Comparison of ENCODE assay signal across 17 mouse cellular contexts in genomic region chr4:45522956-45523355, GRCm38 (mm10). TPM values are rescaled to one million over a fixed set of nuclear protein-coding genes. Genes with fewer than 3 reads are reported as not detected.
DNase-seq lines count a peak whose midpoint lies in the region; ATAC-seq and TF ChIP-seq lines count a peak whose summit lies in the region.
"Had no signal": no experiment of that assay in that cellular context is flagged by ENCODE, and none has a peak within 500 bp of the region (broad histone marks: within the 10 kb centered on the region; RNA-seq: fewer than 3 reads in every experiment).

No protein-coding gene starts in this region.

- no peaks in the 10 kb centered on the region for H3K27me3 ChIP-seq in forebrain, embryonic 13.5 days
- no peaks in the 10 kb centered on the region for H3K27me3 ChIP-seq in forebrain, embryonic 14.5 days (replicated peaks; ENCODE audit: control insufficient read depth, insufficient read depth, low read length)
- no peaks in the 10 kb centered on the region; the same call in 1 of the 2 replicates for H3K27me3 ChIP-seq in liver, embryonic 14.5 days (ENCODE audit: control insufficient read depth, insufficient read depth, low read length)
- H3K27me3 ChIP-seq: lung, embryonic 15.5 days; megakaryocyte, embryonic 14.5 days had no signal

- no peak overlapping the region for H3K9ac ChIP-seq in forebrain, embryonic 13.5 days
- no peak overlapping the region for H3K9ac ChIP-seq in forebrain, embryonic 14.5 days (ENCODE audit: low read length)
- H3K9ac ChIP-seq in liver, embryonic 14.5 days (replicated peaks) = peak overlapping the region; percentile 57
- H3K9ac ChIP-seq: lung, embryonic 15.5 days had no signal

- intact Hi-C loops in gastrocnemius, postnatal 36 days (cut with DNase I) = no loop called here

- no peak overlapping the region for H3K27ac ChIP-seq in forebrain, embryonic 13.5 days
- H3K27ac ChIP-seq in forebrain, embryonic 14.5 days (ENCODE audit: low read depth, low read length) = no peak overlapping the region
- H3K27ac ChIP-seq in liver, embryonic 14.5 days = peak overlapping the region; percentile 87
- H3K27ac ChIP-seq: forebrain, embryonic 12.5 days; lung, embryonic 15.5 days had no signal

- TF ChIP-seq CTCF in liver, embryonic 14.5 days (IDR thresholded peaks at IDR 0.05; ENCODE audit: low read depth) = no peak

- no peak for DNase-seq in forebrain, embryonic 14.5 days (ENCODE audit: low spot score)
- DNase-seq in kidney, adult 11 months = peak; percentile 73
- DNase-seq in kidney, postnatal 4 days = no peak
- DNase-seq in kidney, adult 9 months = peak; percentile 85
- DNase-seq in liver, embryonic 14.5 days (ENCODE audit: low read depth in 3 of 3, low spot score in 3 of 3) = no peak
- DNase-seq in cerebellum, adult 9-11 months = no peak
- DNase-seq in gastrocnemius, postnatal 36 days = no peak
- DNase-seq: cerebellum, adult 11-12 months; left cerebral cortex, postnatal 4 days; right cerebral cortex, postnatal 14 days had no signal

- H3K4me3 ChIP-seq in forebrain, embryonic 13.5 days = no peak overlapping the region
- no peak overlapping the region for H3K4me3 ChIP-seq in forebrain, embryonic 14.5 days (ENCODE audit: low read depth, low read length)
- no peak overlapping the region; a peak in 1 of 4 replicates for H3K4me3 ChIP-seq in liver, embryonic 14.5 days (ENCODE audit: insufficient read depth in 1 of 2, low read depth in 2 of 2, low read length in 2 of 2)
- H3K4me3 ChIP-seq: forebrain, embryonic 12.5 days; lung, embryonic 15.5 days; megakaryocyte, embryonic 14.5 days had no signal

- peak overlapping the region; percentile 7; the same call in 1 of the 2 replicates for H3K4me2 ChIP-seq in forebrain, embryonic 13.5 days
- H3K4me2 ChIP-seq in forebrain, embryonic 14.5 days (ENCODE audit: low read length) = no peak overlapping the region
- peak overlapping the region; percentile 74 for H3K4me2 ChIP-seq in liver, embryonic 14.5 days (ENCODE audit: low read depth)
- H3K4me2 ChIP-seq: forebrain, embryonic 12.5 days; lung, embryonic 15.5 days had no signal

- TF ChIP-seq EP300 in liver, embryonic 14.5 days (IDR thresholded peaks at IDR 0.05; ENCODE audit: low read depth) = no peak

- no peaks in the 10 kb centered on the region for H3K9me3 ChIP-seq in forebrain, embryonic 13.5 days (replicated peaks)
- no peaks in the 10 kb centered on the region for H3K9me3 ChIP-seq in forebrain, embryonic 14.5 days (replicated peaks; ENCODE audit: control insufficient read depth, low read length)
- no peaks in the 10 kb centered on the region for H3K9me3 ChIP-seq in liver, embryonic 14.5 days (ENCODE audit: control insufficient read depth, low read length)
- H3K9me3 ChIP-seq: forebrain, embryonic 12.5 days; lung, embryonic 15.5 days; megakaryocyte, embryonic 14.5 days had no signal

- no peak for ATAC-seq in forebrain, embryonic 13.5 days
- no peak for ATAC-seq in forebrain, embryonic 14.5 days
- ATAC-seq in liver, embryonic 14.5 days (ENCODE audit: insufficient read depth) = no peak
- ATAC-seq: activated CD4-positive, CD25-positive, alpha-beta regulatory T cell, adult 4 months; hindbrain, embryonic 16.5 days; midbrain, embryonic 16.5 days had no signal

- H3K4me1 ChIP-seq in forebrain, embryonic 13.5 days = peaks cover 63% of the 10 kb centered on the region
- peaks cover 29% of the 10 kb centered on the region for H3K4me1 ChIP-seq in forebrain, embryonic 14.5 days (ENCODE audit: control insufficient read depth, insufficient read depth, low read length)
- peaks cover 54 to 64% of the 10 kb centered on the region in 2 experiments for H3K4me1 ChIP-seq in liver, embryonic 14.5 days (replicated peaks; ENCODE audit: control insufficient read depth in 2 of 2, insufficient read depth in 2 of 2, low read length in 1 of 2)

- peaks cover 13% of the 10 kb centered on the region; the same call in 1 of the 2 replicates for H3K36me3 ChIP-seq in forebrain, embryonic 13.5 days (ENCODE audit: poor library complexity, severe bottlenecking)
- 0 out of 2 replicates have a peak, but pooled peaks cover 8% of the 10 kb centered on the region for H3K36me3 ChIP-seq in forebrain, embryonic 14.5 days (ENCODE audit: control insufficient read depth, insufficient read depth, low read length)
- H3K36me3 ChIP-seq in liver, embryonic 14.5 days (replicated peaks; ENCODE audit: control insufficient read depth, insufficient read depth, low read depth) = peaks cover 7% of the 10 kb centered on the region; the same call in 1 of the 2 replicates
- H3K36me3 ChIP-seq: forebrain, embryonic 12.5 days had no signal

RNA-seq across cellular contexts. Expression of gene Shb, which starts 9.3 kb away (rescaled TPM):
- polyA plus RNA-seq in forebrain, embryonic 13.5 days (2015; fragmentation: Nextera tagmentation; extraction: Ambion mirVana) = 6.5 and 7.2 TPM in 2 replicates
- polyA plus RNA-seq in forebrain, embryonic 14.5 days (2014; fragmentation: Nextera tagmentation; extraction: Ambion mirVana) = 14.1 and 14.5 TPM in 2 replicates
- 6.7 and 8.8 TPM in 2 replicates for polyA plus RNA-seq in liver, embryonic 14.5 days (2012; rRNA removed)
- 5.0 and 6.6 TPM in 2 replicates for polyA plus RNA-seq in liver, embryonic 14.5 days (2014; fragmentation: Nextera tagmentation; extraction: Ambion mirVana)
- total RNA-seq in gastrocnemius, postnatal 36 days (2021) = 1 to 10 TPM; 6.3 to 6.7 TPM
- polyA plus RNA-seq: activated CD4-positive, CD25-positive, alpha-beta regulatory T cell, adult 4 months had no signal

Comparison
In these comparisons a context has a peak if more than half of its experiments do, and no peak if none do; other contexts are left out.
1. DNase-seq: peak in kidney, adult 11 months (single experiment) and kidney, adult 9 months (single experiment); none in forebrain, embryonic 14.5 days (single experiment), kidney, postnatal 4 days (0 of 2), liver, embryonic 14.5 days (0 of 3), cerebellum, adult 9-11 months (single experiment) and gastrocnemius, postnatal 36 days (0 of 2).